Mouse (Mus musculus): ENCODE measurements around the gene Bola2. TPM values are rescaled to one million over a fixed set of nuclear protein-coding genes. Genes with fewer than 3 reads are reported as not detected.

Gene Bola2
- total RNA-seq, 1 experiment from 2014 or later, result 144 TPM

DNA sequence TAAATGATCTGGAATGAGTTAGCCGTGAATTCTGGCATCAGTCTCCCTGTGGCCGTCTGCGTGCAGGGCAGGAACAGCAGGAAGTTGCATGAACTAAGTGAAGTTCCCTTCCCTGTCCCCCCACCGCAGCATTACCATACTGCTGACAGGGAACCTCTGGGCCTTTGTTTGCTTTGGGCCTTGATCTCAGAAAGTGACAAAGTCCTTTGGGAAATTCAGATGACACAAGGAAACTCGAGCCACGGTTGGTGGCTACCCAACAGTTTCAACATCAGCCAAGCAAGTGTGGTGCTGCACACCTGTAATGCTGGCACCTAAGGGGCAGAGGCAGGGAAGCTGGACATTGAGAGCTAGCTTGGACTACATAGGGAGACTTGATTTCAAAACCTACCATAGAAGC, 51.6 kb downstream of the Bola2 start:
- ATAC-seq (replicated peaks; ENCODE audit: low read depth, poor library complexity, severe bottlenecking), result peak; percentile 81

DNA sequence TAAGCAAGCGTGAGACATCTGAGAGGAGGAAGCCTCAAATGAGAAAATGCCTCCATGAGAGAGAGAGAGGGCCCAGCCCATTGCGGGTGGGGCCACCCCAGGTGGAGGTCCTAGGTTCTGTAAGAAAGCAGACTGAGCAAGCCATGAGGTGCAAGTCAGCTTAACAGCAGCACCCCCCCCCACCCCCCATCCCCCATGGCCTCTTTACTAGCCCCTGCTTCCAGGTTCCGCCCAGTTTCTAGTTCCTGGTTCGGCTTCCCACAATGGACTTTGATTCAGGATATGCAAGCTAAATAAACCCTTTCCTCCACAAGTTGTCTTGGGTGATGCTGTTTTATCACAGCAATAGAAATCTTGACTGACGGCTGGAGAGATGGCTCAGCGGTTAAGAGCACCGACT, 53.6 kb downstream of the Bola2 start:
- no peak for ATAC-seq (replicated peaks; ENCODE audit: low read depth, poor library complexity, severe bottlenecking)

Other genes with a start within 250 kb of the Bola2 start
- gene Atp2a1, start 232.3 kb upstream of the Bola2 start, total RNA-seq (2017), result 0.41 TPM in 1 of 2 replicates, not detected in the other
- 16.6 and 17.3 TPM in 2 replicates for gene Sh2b1, start 220.0 kb upstream of the Bola2 start, total RNA-seq (2017)
- 92.3 and 108 TPM in 2 replicates for gene Tufm, start 208.0 kb upstream of the Bola2 start, total RNA-seq (2017)
- gene Atxn2l, start 192.0 kb upstream of the Bola2 start, total RNA-seq (2017), result 37.0 and 51.1 TPM in 2 replicates
- gene Eif3c, start 129.0 kb upstream of the Bola2 start, total RNA-seq (2017), result 231 and 257 TPM in 2 replicates
- gene Apobr, start 110.5 kb upstream of the Bola2 start, total RNA-seq (2017), result 5.7 and 6.5 TPM in 2 replicates
- gene Cln3, start 109.6 kb upstream of the Bola2 start, total RNA-seq (2017), result 18.1 and 21.2 TPM in 2 replicates
- gene Il27, start 100.5 kb upstream of the Bola2 start, total RNA-seq (2017), result 0.23 TPM in 1 of 2 replicates, not detected in the other
- gene Nupr1, start 64.5 kb upstream of the Bola2 start, total RNA-seq (2017), result 2.5 and 2.8 TPM in 2 replicates
- 40.8 and 51.8 TPM in 2 replicates for gene Sgf29, start 46.1 kb upstream of the Bola2 start, total RNA-seq (2017)
- gene Sult1a1, start 19.0 kb upstream of the Bola2 start, total RNA-seq (2017), result 0.37 TPM in 1 of 2 replicates, not detected in the other
- gene Slx1b, start 383 bp downstream of the Bola2 start, total RNA-seq (2017), result 3.4 and 6.0 TPM in 2 replicates
- 301 and 302 TPM in 2 replicates for gene Coro1a, start 12.4 kb downstream of the Bola2 start, total RNA-seq (2017)
- 23.0 and 28.2 TPM in 2 replicates for gene Mapk3, start 64.2 kb downstream of the Bola2 start, total RNA-seq (2017)
- 2.3 and 5.1 TPM in 2 replicates for gene Gdpd3, start 70.9 kb downstream of the Bola2 start, total RNA-seq (2017)
- gene Ypel3, start 81.6 kb downstream of the Bola2 start, total RNA-seq (2017), result 38.9 and 42.7 TPM in 2 replicates
- not detected in 2 replicates for gene Tbx6, start 86.1 kb downstream of the Bola2 start, total RNA-seq (2017)
- 120 and 125 TPM in 2 replicates for gene Ppp4c, start 97.1 kb downstream of the Bola2 start, total RNA-seq (2017)
- not detected in 2 replicates for gene Fam57b, start 102.3 kb downstream of the Bola2 start, total RNA-seq (2017)
- gene 4930451I11Rik, start 136.2 kb downstream of the Bola2 start, total RNA-seq (2017), result not detected in 2 replicates
- gene Doc2a, start 152.0 kb downstream of the Bola2 start, total RNA-seq (2017), result not detected in 2 replicates
- 283 and 331 TPM in 2 replicates for gene Hirip3, start 166.6 kb downstream of the Bola2 start, total RNA-seq (2017)
- gene Ino80e, start 167.0 kb downstream of the Bola2 start, total RNA-seq (2017), result 33.4 and 43.2 TPM in 2 replicates
- gene Taok2, start 189.3 kb downstream of the Bola2 start, total RNA-seq (2017), result 32.2 and 42.2 TPM in 2 replicates
- gene Tmem219, start 227.5 kb downstream of the Bola2 start, total RNA-seq (2017), result 21.1 and 31.9 TPM in 2 replicates
- gene Kctd13, start 233.5 kb downstream of the Bola2 start, total RNA-seq (2017), result 9.6 and 13.2 TPM in 2 replicates

Measured in common myeloid progenitor, adult 5-6 weeks (primary cell).